Mouse (Mus musculus): ENCODE measurements at regions not wholly inside any gene's neighbourhood (a gene's known extent, or its start where the extent isn't known, plus 50 kb on each side); places are given as distances from the start of the nearest gene placed in this dataset.
A peak's percentile ranks its signal among the peaks of the same experiment; 100 is the strongest.

GRCm38 (mm10) chr13:60029591-60029990 is 147.6 kb downstream of the Gas1 start:
- peak overlapping the region; percentile 57 for H3K27ac ChIP-seq (ENCODE audit: low read depth, low read length)
- H3K4me1 ChIP-seq (ENCODE audit: insufficient read depth) = no peaks in the 10 kb centered on the region
- H3K9ac ChIP-seq = peak overlapping the region; percentile 10; the same call in 1 of the 2 replicates
- no peak overlapping the region for H3K4me3 ChIP-seq (ENCODE audit: low read depth, low read length)
- no peaks in the 10 kb centered on the region for H3K27me3 ChIP-seq (ENCODE audit: insufficient read depth, low read length)
- ATAC-seq = peak; percentile 85
- no peaks in the 10 kb centered on the region for H3K36me3 ChIP-seq (ENCODE audit: insufficient read depth)
- no peak for TF ChIP-seq CTCF (IDR thresholded peaks at IDR 0.05; ENCODE audit: low read depth)
- H3K4me2 ChIP-seq (ENCODE audit: low read depth) = peak overlapping the region; percentile 22
- H3K9me3 ChIP-seq (ENCODE audit: low read length) = no peaks in the 10 kb centered on the region
- 35% methylated on average over 9 of the region's 9 CpGs for WGBS
- peak; percentile 76 for DNase-seq

DNA sequence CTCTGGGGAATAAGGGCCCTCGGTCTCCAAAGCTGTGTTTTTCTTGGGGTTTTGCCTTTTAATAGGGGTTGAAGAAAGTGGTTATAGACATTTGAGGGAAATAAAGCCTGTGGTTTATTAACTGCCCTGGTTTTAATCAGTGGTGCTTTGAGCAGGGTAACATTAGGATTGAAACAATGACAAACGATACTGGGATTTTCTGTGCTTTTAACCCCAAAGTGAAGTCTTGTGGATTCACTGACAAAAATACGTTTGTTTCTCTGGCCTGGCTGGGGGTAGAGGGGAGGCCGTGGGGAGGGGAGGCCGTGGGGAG is 157.0 kb downstream of the Gas1 start:
- no peaks in the 10 kb centered on the region for H3K9me3 ChIP-seq (ENCODE audit: low read length)
- H3K4me1 ChIP-seq (ENCODE audit: insufficient read depth) = no peaks in the 10 kb centered on the region
- DNase-seq (no peak), ATAC-seq (no peak)
- H3K4me3 ChIP-seq (ENCODE audit: low read depth, low read length) = no peak overlapping the region
- no peak overlapping the region for H3K9ac ChIP-seq
- WGBS = 12% methylated on average over 5 of the region's 5 CpGs
- no peaks in the 10 kb centered on the region for H3K36me3 ChIP-seq (ENCODE audit: insufficient read depth)
- no peaks in the 10 kb centered on the region for H3K27me3 ChIP-seq (ENCODE audit: insufficient read depth, low read length)
- H3K27ac ChIP-seq (ENCODE audit: low read depth, low read length) = no peak overlapping the region
- TF ChIP-seq CTCF (IDR thresholded peaks at IDR 0.05; ENCODE audit: low read depth) = no peak
- no peak overlapping the region for H3K4me2 ChIP-seq (ENCODE audit: low read depth)

DNA sequence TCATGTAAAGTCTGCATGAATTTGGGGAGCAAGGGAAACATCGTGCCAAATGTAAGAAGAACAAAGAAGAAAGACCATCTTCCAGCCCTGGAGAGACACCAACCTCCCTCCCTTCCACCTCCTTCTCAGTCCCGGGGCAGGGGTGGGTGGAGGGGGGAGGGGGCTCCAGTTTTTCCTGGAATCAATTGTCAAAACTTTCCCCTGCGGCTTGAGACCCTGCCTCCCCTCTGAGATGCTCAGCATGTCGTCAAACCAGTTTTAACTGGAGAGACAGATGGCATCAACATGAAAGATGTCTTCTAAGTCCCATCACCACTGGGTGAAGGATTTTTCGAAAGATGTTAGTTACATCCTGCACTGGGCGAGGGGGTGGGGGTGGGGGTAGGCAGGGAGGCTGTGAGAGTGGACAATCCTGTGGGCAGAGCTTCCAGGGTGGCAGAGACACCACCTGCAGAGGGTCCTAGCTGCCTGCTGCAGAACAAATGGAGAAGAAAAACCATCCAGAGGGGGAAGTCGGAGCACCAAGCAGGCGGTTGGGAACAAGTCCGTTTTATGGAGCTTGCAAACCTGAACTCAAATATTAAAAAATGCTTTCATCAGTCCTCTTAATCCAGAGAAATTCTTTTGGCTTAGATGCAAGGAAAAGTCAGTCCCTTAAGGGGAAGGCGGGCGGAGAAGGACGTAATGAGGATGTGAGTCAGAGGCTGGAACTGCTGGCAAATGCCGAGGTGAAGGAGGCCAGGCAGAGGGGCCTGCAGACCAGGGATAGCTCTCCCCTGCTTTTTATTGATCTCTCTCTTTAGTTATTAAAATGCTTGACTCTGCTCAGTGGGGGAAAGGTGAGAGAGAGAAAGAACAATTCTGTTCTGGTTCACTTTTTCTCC is 157.6 kb downstream of the Gas1 start:
- WGBS = 28% methylated on average over 13 of the region's 13 CpGs
- H3K27me3 ChIP-seq (ENCODE audit: insufficient read depth, low read length) = no peaks in the 10 kb centered on the region
- no peak overlapping the region for H3K27ac ChIP-seq (ENCODE audit: low read depth, low read length)
- ATAC-seq = no peak
- no peak overlapping the region for H3K4me2 ChIP-seq (ENCODE audit: low read depth)
- DNase-seq = no peak
- H3K9ac ChIP-seq = peak overlapping the region; percentile 14; the same call in 1 of the 2 replicates
- H3K4me1 ChIP-seq (ENCODE audit: insufficient read depth) = no peaks in the 10 kb centered on the region
- H3K9me3 ChIP-seq (ENCODE audit: low read length) = no peaks in the 10 kb centered on the region
- H3K4me3 ChIP-seq (ENCODE audit: low read depth, low read length) = no peak overlapping the region
- no peaks in the 10 kb centered on the region for H3K36me3 ChIP-seq (ENCODE audit: insufficient read depth)
- TF ChIP-seq CTCF (IDR thresholded peaks at IDR 0.05; ENCODE audit: low read depth) = no peak

DNA sequence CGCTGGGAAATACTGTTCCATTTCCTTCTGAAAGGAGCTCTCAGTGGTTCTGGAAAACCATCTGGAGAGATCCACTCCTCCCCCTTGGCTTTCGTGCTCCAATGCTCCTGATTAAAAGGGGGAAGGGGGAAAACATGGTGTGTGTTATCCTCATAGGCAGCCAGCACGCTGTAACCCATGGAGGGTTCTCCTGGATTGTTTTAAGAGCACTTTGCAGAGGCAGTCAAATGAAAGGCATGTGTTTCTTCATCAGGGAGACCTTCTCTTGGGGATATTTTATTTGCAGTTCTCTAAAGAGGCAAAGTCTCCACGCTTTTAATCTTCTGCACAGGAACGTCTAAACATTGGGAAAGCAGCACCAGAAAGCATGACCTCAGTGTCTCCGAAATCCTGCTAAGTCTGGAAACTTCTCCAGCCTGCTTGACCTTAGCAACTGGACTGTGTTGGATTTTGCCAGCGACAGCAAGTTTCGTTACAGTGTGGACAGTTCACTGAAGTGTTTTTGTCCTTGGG is 161.3 kb downstream of the Gas1 start:
- Histone ChIP-seq H3K9ac (no peak overlapping the region), H3K27ac (ENCODE audit: low read depth, low read length) (no peak overlapping the region), H3K27me3 (ENCODE audit: insufficient read depth, low read length) (no peaks in the 10 kb centered on the region), H3K36me3 (ENCODE audit: insufficient read depth) (no peaks in the 10 kb centered on the region), H3K4me2 (ENCODE audit: low read depth) (no peak overlapping the region), H3K4me3 (ENCODE audit: low read depth, low read length) (no peak overlapping the region), H3K9me3 (ENCODE audit: low read length) (no peaks in the 10 kb centered on the region), H3K4me1 (ENCODE audit: insufficient read depth) (no peaks in the 10 kb centered on the region)
- TF ChIP-seq CTCF (IDR thresholded peaks at IDR 0.05; ENCODE audit: low read depth) = no peak
- ATAC-seq (no peak), DNase-seq (no peak)
- 70% methylated on average over 8 of the region's 8 CpGs for WGBS

- H3K4me2 ChIP-seq (ENCODE audit: low read depth) = no peak overlapping the region
- 64% methylated on average over 16 of the region's 16 CpGs for WGBS
- H3K4me1 ChIP-seq (ENCODE audit: insufficient read depth) = no peaks in the 10 kb centered on the region
- DNase-seq (no peak), ATAC-seq (peak; percentile 36)
- H3K9ac ChIP-seq = no peak overlapping the region
- H3K27me3 ChIP-seq (ENCODE audit: insufficient read depth, low read length) = no peaks in the 10 kb centered on the region
- no peak overlapping the region for H3K4me3 ChIP-seq (ENCODE audit: low read depth, low read length)
- no peak for TF ChIP-seq CTCF (IDR thresholded peaks at IDR 0.05; ENCODE audit: low read depth)
- H3K36me3 ChIP-seq (ENCODE audit: insufficient read depth) = no peaks in the 10 kb centered on the region
- H3K27ac ChIP-seq (ENCODE audit: low read depth, low read length) = no peak overlapping the region
- no peaks in the 10 kb centered on the region for H3K9me3 ChIP-seq (ENCODE audit: low read length)
These were observed 164.9 kb downstream of the Gas1 start for GRCm38 (mm10) chr13:60012046-60012813.

GRCm38 (mm10) chr13:60011092-60011491 is 166.1 kb downstream of the Gas1 start:
- ATAC-seq (no peak), DNase-seq (no peak)
- WGBS = 94% methylated on average over 2 of the region's 2 CpGs
- Histone ChIP-seq H3K4me3 (ENCODE audit: low read depth, low read length) (no peak overlapping the region), H3K9me3 (ENCODE audit: low read length) (no peaks in the 10 kb centered on the region), H3K9ac (no peak overlapping the region), H3K27me3 (ENCODE audit: insufficient read depth, low read length) (no peaks in the 10 kb centered on the region), H3K36me3 (ENCODE audit: insufficient read depth) (no peaks in the 10 kb centered on the region), H3K4me2 (ENCODE audit: low read depth) (no peak overlapping the region), H3K4me1 (ENCODE audit: insufficient read depth) (no peaks in the 10 kb centered on the region), H3K27ac (ENCODE audit: low read depth, low read length) (no peak overlapping the region)
- no peak for TF ChIP-seq CTCF (IDR thresholded peaks at IDR 0.05; ENCODE audit: low read depth)

DNA sequence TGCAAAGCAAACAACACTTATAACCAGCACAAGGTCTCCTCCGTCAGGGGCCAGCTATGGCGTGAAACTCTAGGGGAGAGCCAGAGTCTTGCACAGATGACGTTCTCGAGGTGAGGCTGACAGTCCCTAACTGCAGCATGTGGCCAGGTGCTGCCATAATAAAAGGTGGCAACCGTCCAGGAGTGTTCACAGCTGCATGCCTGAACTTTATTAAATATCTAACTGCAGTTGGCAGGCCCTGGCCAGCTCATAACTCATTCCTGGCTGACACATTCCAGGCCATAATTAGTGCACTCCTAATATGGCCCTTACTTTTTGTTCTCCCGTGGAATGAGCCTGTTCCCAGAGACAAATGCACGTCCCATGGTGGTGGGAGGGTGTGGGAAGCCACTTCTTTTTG is 169.6 kb downstream of the Gas1 start:
- H3K36me3 ChIP-seq (ENCODE audit: insufficient read depth) = no peaks in the 10 kb centered on the region
- no peaks in the 10 kb centered on the region for H3K27me3 ChIP-seq (ENCODE audit: insufficient read depth, low read length)
- H3K27ac ChIP-seq (ENCODE audit: low read depth, low read length) = no peak overlapping the region
- no peak for TF ChIP-seq CTCF (IDR thresholded peaks at IDR 0.05; ENCODE audit: low read depth)
- no peak overlapping the region for H3K9ac ChIP-seq
- no peak overlapping the region for H3K4me3 ChIP-seq (ENCODE audit: low read depth, low read length)
- H3K9me3 ChIP-seq (ENCODE audit: low read length) = no peaks in the 10 kb centered on the region
- DNase-seq (no peak), ATAC-seq (no peak)
- 39% methylated on average over 7 of the region's 7 CpGs for WGBS
- H3K4me2 ChIP-seq (ENCODE audit: low read depth) = no peak overlapping the region
- no peaks in the 10 kb centered on the region for H3K4me1 ChIP-seq (ENCODE audit: insufficient read depth)
